15 mouse cellular contexts compared by ENCODE assay signal in genomic region chr9:47069436-47069835, GRCm38 (mm10).
A peak's percentile ranks its signal among the peaks of the same experiment; 100 is the strongest.
DNase-seq lines count a peak whose midpoint lies in the region; ATAC-seq and TF ChIP-seq lines count a peak whose summit lies in the region.
"Had no signal": no experiment of that assay in that cellular context is flagged by ENCODE, and none has a peak within 500 bp of the region (broad histone marks: within the 10 kb centered on the region; RNA-seq: fewer than 3 reads in every experiment).

No protein-coding gene starts in this region.

- H3K36me3 ChIP-seq in heart, embryonic 10.5 days, result no peaks in the 10 kb centered on the region
- no peaks in the 10 kb centered on the region for H3K36me3 ChIP-seq in forebrain, postnatal 0 days (ENCODE audit: insufficient read depth)
- no peaks in the 10 kb centered on the region for H3K36me3 ChIP-seq in midbrain, embryonic 16.5 days (ENCODE audit: control insufficient read depth, insufficient read depth, low read length)
- H3K36me3 ChIP-seq: limb, embryonic 13.5 days had no signal

- H3K9ac ChIP-seq in forebrain, postnatal 0 days, result no peak overlapping the region
- no peak overlapping the region for H3K9ac ChIP-seq in midbrain, embryonic 16.5 days (ENCODE audit: low read depth, low read length)
- H3K9ac ChIP-seq: limb, embryonic 13.5 days had no signal

- TF ChIP-seq CTCF in forebrain, postnatal 0 days (IDR thresholded peaks at IDR 0.05; ENCODE audit: low read depth), result no peak
- no peak for TF ChIP-seq CTCF in cerebellum, adult 2 months (IDR thresholded peaks at IDR 0.05; ENCODE audit: borderline replicate concordance, insufficient read depth, low read depth, low read length)

- peaks cover 4% of the 10 kb centered on the region; the same call in 1 of the 2 replicates for H3K27me3 ChIP-seq in heart, embryonic 10.5 days (ENCODE audit: insufficient read depth, poor library complexity, severe bottlenecking)
- H3K27me3 ChIP-seq in forebrain, postnatal 0 days (ENCODE audit: insufficient read depth, low read length), result no peaks in the 10 kb centered on the region
- no peaks in the 10 kb centered on the region for H3K27me3 ChIP-seq in midbrain, embryonic 16.5 days (ENCODE audit: control insufficient read depth, insufficient read depth, low read depth, low read length)
- no peaks in the 10 kb centered on the region for H3K27me3 ChIP-seq in cerebellum, adult 2 months (ENCODE audit: control insufficient read depth, insufficient read depth, low read length)
- H3K27me3 ChIP-seq: limb, embryonic 13.5 days had no signal

- no peak overlapping the region for H3K4me3 ChIP-seq in heart, embryonic 10.5 days
- H3K4me3 ChIP-seq in forebrain, postnatal 0 days (ENCODE audit: low read depth, low read length), result no peak overlapping the region
- no peak overlapping the region for H3K4me3 ChIP-seq in midbrain, embryonic 16.5 days (ENCODE audit: low read depth, low read length)
- H3K4me3 ChIP-seq in cerebellum, adult 2 months (replicated peaks; ENCODE audit: insufficient read depth, low read depth, low read length), result no peak overlapping the region
- H3K4me3 ChIP-seq: limb, embryonic 13.5 days had no signal

- 0 out of 2 replicates have a peak overlapping the region, but pooled peaks have one; percentile 29 for H3K27ac ChIP-seq in heart, embryonic 10.5 days
- 0 out of 2 replicates have a peak overlapping the region, but pooled peaks have one; percentile 15 for H3K27ac ChIP-seq in forebrain, postnatal 0 days (ENCODE audit: low read depth, low read length)
- peak overlapping the region; percentile 55 for H3K27ac ChIP-seq in midbrain, embryonic 16.5 days (ENCODE audit: low read length)
- H3K27ac ChIP-seq in cerebellum, adult 2 months (ENCODE audit: insufficient read depth, low read length), result no peak overlapping the region
- H3K27ac ChIP-seq: kidney, postnatal 0 days; limb, embryonic 13.5 days had no signal

- DNase-seq in heart, embryonic 10.5 days (ENCODE audit: low spot score), result no peak
- DNase-seq in heart, adult 18-20 months, result no peak
- peak; percentile 65 for DNase-seq in retina, postnatal 1 day
- no peak for DNase-seq in retina, embryonic 14.5 days (ENCODE audit: low spot score)
- DNase-seq in forebrain, postnatal 0 days, result peak; percentile 31
- DNase-seq in cerebellum, adult 2 months, result no peak
- DNase-seq: cerebellum, adult 9-11 months; heart, postnatal 14 days; lung, adult 18-20 months; spleen, adult 18-20 months had no signal

- 19% methylated on average over 5 of the region's 5 CpGs for WGBS in heart, embryonic 10.5 days
- 15% methylated on average over 5 of the region's 5 CpGs for WGBS in forebrain, postnatal 0 days
- 18% methylated on average over 5 of the region's 5 CpGs for WGBS in midbrain, embryonic 16.5 days
- WGBS in cerebellum, adult 2 months, result 63% methylated on average over 5 of the region's 5 CpGs

- no peak overlapping the region for H3K4me2 ChIP-seq in forebrain, postnatal 0 days (ENCODE audit: low read depth)
- no peak overlapping the region for H3K4me2 ChIP-seq in midbrain, embryonic 16.5 days (ENCODE audit: low read length)
- H3K4me2 ChIP-seq: limb, embryonic 13.5 days had no signal

- ATAC-seq in forebrain, postnatal 0 days, result peak; percentile 42
- ATAC-seq in midbrain, embryonic 16.5 days, result 0 out of 2 replicates have a peak, but pooled peaks have one; percentile 42
- no peak for ATAC-seq in erythroblast, adult 5-6 weeks (replicated peaks; ENCODE audit: low FRiP score, poor library complexity, severe bottlenecking)
- ATAC-seq: intestine, embryonic 16.5 days had no signal

- H3K4me1 ChIP-seq in heart, embryonic 10.5 days, result peaks cover 12% of the 10 kb centered on the region
- H3K4me1 ChIP-seq in forebrain, postnatal 0 days (ENCODE audit: insufficient read depth), result 0 out of 2 replicates have a peak, but pooled peaks cover 8% of the 10 kb centered on the region
- H3K4me1 ChIP-seq in midbrain, embryonic 16.5 days (ENCODE audit: control insufficient read depth, insufficient read depth, low read length), result peaks cover 13% of the 10 kb centered on the region
- H3K4me1 ChIP-seq in cerebellum, adult 2 months (ENCODE audit: control insufficient read depth, insufficient read depth, low read length), result no peaks in the 10 kb centered on the region

- H3K9me3 ChIP-seq in heart, embryonic 10.5 days, result no peaks in the 10 kb centered on the region
- H3K9me3 ChIP-seq in forebrain, postnatal 0 days (ENCODE audit: low read length), result no peaks in the 10 kb centered on the region
- no peaks in the 10 kb centered on the region for H3K9me3 ChIP-seq in midbrain, embryonic 16.5 days (replicated peaks; ENCODE audit: control insufficient read depth, low read length, poor library complexity, severe bottlenecking)
- H3K9me3 ChIP-seq: limb, embryonic 13.5 days had no signal

- TF ChIP-seq POLR2A in cerebellum, adult 2 months (IDR thresholded peaks at IDR 0.05; ENCODE audit: borderline replicate concordance, insufficient read depth, low read length), result no peak

Comparison
In these comparisons a context has a peak if more than half of its experiments do, and no peak if none do; other contexts are left out.
1. DNase-seq: peak in retina, postnatal 1 day (single experiment) and forebrain, postnatal 0 days (single experiment); none in heart, embryonic 10.5 days (single experiment), heart, adult 18-20 months (0 of 2), retina, embryonic 14.5 days (single experiment) and cerebellum, adult 2 months (0 of 2).